Mouse (Mus musculus): ENCODE measurements around the gene Crnkl1.

Crnkl1 gene

GRCm38 (mm10) chr2:145934339-145935231 lies at the start of gene Crnkl1, which contains the start of gene Cfap61:
Gene Crnkl1, minus strand, starts transcription at chr2:145935014.
Gene Cfap61, plus strand, starts transcription at chr2:145934784.
- DNase-seq (ENCODE audit: low spot score) = peak; percentile 87

- no peak for DNase-seq (ENCODE audit: low spot score)
Measured at GRCm38 (mm10) chr2:145982317-145983045, 47.7 kb upstream of the Crnkl1 start.

- DNase-seq (ENCODE audit: low spot score) = no peak
Measured at GRCm38 (mm10) chr2:145981699-145982112, 46.9 kb upstream of the Crnkl1 start.

GRCm38 (mm10) chr2:145980881-145981280 lies 46.1 kb upstream of the Crnkl1 start:
- DNase-seq (ENCODE audit: low spot score) = no peak

GRCm38 (mm10) chr2:145979616-145980015 lies 44.8 kb upstream of the Crnkl1 start:
- DNase-seq (ENCODE audit: low spot score) = no peak

- no peak for DNase-seq (ENCODE audit: low spot score)
Measured at GRCm38 (mm10) chr2:145972571-145972970, 37.8 kb upstream of the Crnkl1 start.

GRCm38 (mm10) chr2:145971237-145972010 lies 36.6 kb upstream of the Crnkl1 start:
- peak; percentile 24 for DNase-seq (ENCODE audit: low spot score)

- DNase-seq (ENCODE audit: low spot score) = no peak
Measured at GRCm38 (mm10) chr2:145970751-145971150, 35.9 kb upstream of the Crnkl1 start.

GRCm38 (mm10) chr2:145961861-145962260 lies 27.0 kb upstream of the Crnkl1 start:
- no peak for DNase-seq (ENCODE audit: low spot score)

GRCm38 (mm10) chr2:145958551-145958950 lies 23.7 kb upstream of the Crnkl1 start:
- DNase-seq (ENCODE audit: low spot score) = no peak

GRCm38 (mm10) chr2:145958097-145958496 lies 23.3 kb upstream of the Crnkl1 start:
- no peak for DNase-seq (ENCODE audit: low spot score)

GRCm38 (mm10) chr2:145957450-145957849 lies 22.6 kb upstream of the Crnkl1 start:
- no peak for DNase-seq (ENCODE audit: low spot score)

GRCm38 (mm10) chr2:145956318-145956717 lies 21.5 kb upstream of the Crnkl1 start:
- DNase-seq (ENCODE audit: low spot score) = no peak

- no peak for DNase-seq (ENCODE audit: low spot score)
Measured at GRCm38 (mm10) chr2:145955844-145956243, 21.0 kb upstream of the Crnkl1 start.

- no peak for DNase-seq (ENCODE audit: low spot score)
Measured at GRCm38 (mm10) chr2:145952726-145953125, 17.9 kb upstream of the Crnkl1 start.

- DNase-seq (ENCODE audit: low spot score) = no peak
Measured at GRCm38 (mm10) chr2:145950239-145950638, 15.4 kb upstream of the Crnkl1 start.

GRCm38 (mm10) chr2:145949475-145950068 lies 14.8 kb upstream of the Crnkl1 start:
- DNase-seq (ENCODE audit: low spot score) = no peak

GRCm38 (mm10) chr2:145948402-145948954 lies 13.7 kb upstream of the Crnkl1 start:
- DNase-seq (ENCODE audit: low spot score) = no peak

GRCm38 (mm10) chr2:145944286-145944685 lies 9.5 kb upstream of the Crnkl1 start:
- DNase-seq (ENCODE audit: low spot score) = no peak

- DNase-seq (ENCODE audit: low spot score) = no peak
Measured at GRCm38 (mm10) chr2:145941403-145941802, 6.6 kb upstream of the Crnkl1 start.

GRCm38 (mm10) chr2:145936975-145937374 lies 2.2 kb upstream of the Crnkl1 start:
- no peak for DNase-seq (ENCODE audit: low spot score)

Data from layer of hippocampus, adult 9-10 months (tissue).